Mouse (Mus musculus) intestine, embryonic 16.5 days (tissue): ENCODE data around the gene Uvrag. TPM values are rescaled to one million over a fixed set of nuclear protein-coding genes. Genes with fewer than 3 reads are reported as not detected.

Experiments
- ATAC-seq: fragments of 200-750 bp; cut with Nextera tagmentation; 2 replicates; pipeline ENCODE4 v1.8.0; 2017; ENCODE audit warnings: moderate TSS enrichment, moderate library complexity
- H3K27ac ChIP-seq: fragments of 300-500 bp; sonication (generic); 2 replicates; pipeline ENCODE4 v1.5.1; 2014; ENCODE audit warnings: mild to moderate bottlenecking, low read length
- H3K27me3 ChIP-seq: fragments of 300-500 bp; sonication (generic); replicated peaks from 2 replicates; pipeline ENCODE4 v1.6.1; 2014; ENCODE audit warnings: low read length, control low read depth, mixed read lengths; ENCODE audit not compliant: control insufficient read depth, insufficient read depth
- H3K36me3 ChIP-seq: fragments of 300-500 bp; sonication (generic); 2 replicates; pipeline ENCODE4 v1.6.1; 2014; ENCODE audit warnings: low read length, control low read depth; ENCODE audit not compliant: control insufficient read depth, insufficient read depth
- H3K4me1 ChIP-seq: fragments of 300-500 bp; sonication (generic); 2 replicates; pipeline ENCODE4 v1.6.1; 2014; ENCODE audit warnings: low read length, control low read depth, mixed read lengths; ENCODE audit not compliant: control insufficient read depth, insufficient read depth
- H3K4me2 ChIP-seq: fragments of 300-500 bp; sonication (generic); 2 replicates; pipeline ENCODE4 v1.6.1; 2014; ENCODE audit warnings: low read depth, low read length, control low read depth
- H3K4me3 ChIP-seq: fragments of 300-500 bp; sonication (generic); 2 replicates; pipeline ENCODE4 v1.5.1; 2014; ENCODE audit warnings: mild to moderate bottlenecking, low read length
- H3K9ac ChIP-seq: fragments of 300-500 bp; sonication (generic); 2 replicates; pipeline ENCODE4 v1.6.1; 2014; ENCODE audit warnings: low read depth, low read length
- H3K9me3 ChIP-seq: fragments of 300-500 bp; sonication (generic); 2 replicates; pipeline ENCODE4 v1.6.1; 2016; ENCODE audit warnings: low read length, control low read depth; ENCODE audit not compliant: control insufficient read depth
- WGBS: fragments of 180-500 bp; shearing (Covaris S2); extraction: QIAGEN DNeasy Blood & Tissue Kit; methylation state at CpG from one replicate; pipeline ENCODE4 v1.1.7; 2014; 5-methylcytosine and 5-hydroxymethylcytosine counted together
- polyA plus RNA-seq: library from polyadenylated mRNA; unstranded; fragments of >200 nt; fragmentation: Nextera tagmentation; extraction: Ambion mirVana; gene quantifications from 2 replicates; pipeline ENCODE4 v1.2.1, GENCODE M21; 2015

The Uvrag gene
- polyA plus RNA-seq, 1 experiment from 2014 or later = 17.4 TPM

GRCm38 (mm10) chr7:99149017-99149416 lies 8.1 kb upstream of the Uvrag start:
- no peak for ATAC-seq
- Histone ChIP-seq H3K4me3 (no peak overlapping the region), H3K4me2 (no peak overlapping the region), H3K27ac (no peak overlapping the region), H3K9me3 (no peaks in the 10 kb centered on the region), H3K4me1 (no peaks in the 10 kb centered on the region; the same call in 1 of the 2 replicates), H3K9ac (no peak overlapping the region), H3K36me3 (no peaks in the 10 kb centered on the region), H3K27me3 (no peaks in the 10 kb centered on the region)
- WGBS = 56% methylated on average over 1 of the region's 1 CpGs

- no peak overlapping the region for H3K27ac ChIP-seq
- WGBS = 83% methylated on average over 7 of the region's 7 CpGs
- H3K4me3 ChIP-seq = no peak overlapping the region
- H3K9me3 ChIP-seq = no peaks in the 10 kb centered on the region
- no peak overlapping the region for H3K4me2 ChIP-seq
- no peaks in the 10 kb centered on the region for H3K27me3 ChIP-seq
- no peak for ATAC-seq
- 0 out of 2 replicates have a peak overlapping the region, but pooled peaks have one; percentile 1 for H3K9ac ChIP-seq
- H3K4me1 ChIP-seq = no peaks in the 10 kb centered on the region; the same call in 1 of the 2 replicates
- no peaks in the 10 kb centered on the region for H3K36me3 ChIP-seq
Observed at GRCm38 (mm10) chr7:99147494-99147893, 6.6 kb upstream of the Uvrag start.

GRCm38 (mm10) chr7:99146906-99147305 lies 6.0 kb upstream of the Uvrag start:
- Histone ChIP-seq H3K4me1 (peaks cover 1% of the 10 kb centered on the region), H3K27ac (no peak overlapping the region), H3K4me2 (no peak overlapping the region), H3K9ac (no peak overlapping the region), H3K27me3 (no peaks in the 10 kb centered on the region), H3K9me3 (no peaks in the 10 kb centered on the region), H3K36me3 (no peaks in the 10 kb centered on the region), H3K4me3 (no peak overlapping the region)
- WGBS = 62% methylated on average over 7 of the region's 7 CpGs
- no peak for ATAC-seq

- no peak overlapping the region for H3K4me2 ChIP-seq
- H3K9ac ChIP-seq = no peak overlapping the region
- H3K27ac ChIP-seq = no peak overlapping the region
- 52% methylated on average over 7 of the region's 7 CpGs for WGBS
- no peak overlapping the region for H3K4me3 ChIP-seq
- no peaks in the 10 kb centered on the region for H3K9me3 ChIP-seq
- no peaks in the 10 kb centered on the region for H3K36me3 ChIP-seq
- no peak for ATAC-seq
- peaks cover 6% of the 10 kb centered on the region for H3K4me1 ChIP-seq
- H3K27me3 ChIP-seq = no peaks in the 10 kb centered on the region
Observed at GRCm38 (mm10) chr7:99146011-99146410, 5.1 kb upstream of the Uvrag start.

GRCm38 (mm10) chr7:99144616-99145015 lies 3.7 kb upstream of the Uvrag start:
- H3K4me1 ChIP-seq = peaks cover 6% of the 10 kb centered on the region
- H3K9ac ChIP-seq = no peak overlapping the region
- H3K27me3 ChIP-seq = no peaks in the 10 kb centered on the region
- no peak overlapping the region for H3K4me3 ChIP-seq
- no peaks in the 10 kb centered on the region for H3K36me3 ChIP-seq
- H3K4me2 ChIP-seq = no peak overlapping the region
- no peak overlapping the region for H3K27ac ChIP-seq
- ATAC-seq = no peak
- H3K9me3 ChIP-seq = no peaks in the 10 kb centered on the region
- WGBS = 62% methylated on average over 11 of the region's 11 CpGs

GRCm38 (mm10) chr7:99143244-99143643 lies 2.3 kb upstream of the Uvrag start:
- H3K4me1 ChIP-seq = peaks cover 16% of the 10 kb centered on the region
- no peak overlapping the region for H3K4me2 ChIP-seq
- H3K27me3 ChIP-seq = no peaks in the 10 kb centered on the region
- H3K9ac ChIP-seq = no peak overlapping the region
- H3K9me3 ChIP-seq = no peaks in the 10 kb centered on the region
- WGBS = 64% methylated on average over 3 of the region's 3 CpGs
- H3K27ac ChIP-seq = no peak overlapping the region
- no peak for ATAC-seq
- H3K4me3 ChIP-seq = no peak overlapping the region
- no peaks in the 10 kb centered on the region for H3K36me3 ChIP-seq

- Histone ChIP-seq H3K9ac (no peak overlapping the region; the same call in 1 of the 2 replicates), H3K9me3 (no peaks in the 10 kb centered on the region), H3K27me3 (no peaks in the 10 kb centered on the region), H3K4me2 (peak overlapping the region; percentile 81), H3K4me3 (peak overlapping the region; percentile 97), H3K36me3 (no peaks in the 10 kb centered on the region), H3K27ac (no peak overlapping the region), H3K4me1 (peaks cover 16% of the 10 kb centered on the region)
- WGBS = 30% methylated on average over 12 of the region's 12 CpGs
- no peak for ATAC-seq
Observed at GRCm38 (mm10) chr7:99141919-99142606, 1.1 kb upstream of the Uvrag start.

GRCm38 (mm10) chr7:99140511-99140910 lies 430 bp downstream of the Uvrag start:
- no peak; the same call in 1 of the 2 replicates for ATAC-seq
- H3K4me1 ChIP-seq = peaks cover 16% of the 10 kb centered on the region
- 0 out of 2 replicates have a peak, but pooled peaks cover under 1% of the 10 kb centered on the region for H3K9me3 ChIP-seq
- H3K9ac ChIP-seq = peak overlapping the region; percentile 97
- H3K27me3 ChIP-seq = no peaks in the 10 kb centered on the region
- peak overlapping the region; percentile 79 for H3K4me2 ChIP-seq
- H3K27ac ChIP-seq = peak overlapping the region; percentile 92
- WGBS = 2% methylated on average over 20 of the region's 39 CpGs
- peak overlapping the region; percentile 97 for H3K4me3 ChIP-seq
- no peaks in the 10 kb centered on the region for H3K36me3 ChIP-seq

- H3K4me2 ChIP-seq = peak overlapping the region; percentile 79
- peaks cover 16% of the 10 kb centered on the region for H3K4me1 ChIP-seq
- H3K9ac ChIP-seq = peak overlapping the region; percentile 97
- no peaks in the 10 kb centered on the region for H3K27me3 ChIP-seq
- H3K27ac ChIP-seq = peak overlapping the region; percentile 92
- WGBS = under 1% methylated on average over 13 of the region's 13 CpGs
- H3K9me3 ChIP-seq = 0 out of 2 replicates have a peak, but pooled peaks cover 5% of the 10 kb centered on the region
- H3K36me3 ChIP-seq = no peaks in the 10 kb centered on the region
- ATAC-seq = peak; percentile 8; the same call in 1 of the 2 replicates
- H3K4me3 ChIP-seq = peak overlapping the region; percentile 97
Observed at GRCm38 (mm10) chr7:99139841-99140491, 975 bp downstream of the Uvrag start.
